Mouse (Mus musculus): ENCODE measurements at regions not wholly inside any gene's neighbourhood (a gene's known extent, or its start where the extent isn't known, plus 50 kb on each side); places are given as distances from the start of the nearest gene placed in this dataset.

- TF ChIP-seq EP300 (IDR thresholded peaks at IDR 0.05; ENCODE audit: insufficient read depth, low read depth, low read length) (no peak), CTCF (IDR thresholded peaks at IDR 0.05; ENCODE audit: low read depth, low read length) (no peak), POLR2A (IDR thresholded peaks at IDR 0.05; ENCODE audit: insufficient read depth, low read length) (no peak)
These were observed 146.6 kb downstream of the Dad1 start for GRCm38 (mm10) chr14:54107204-54107796.
